Mouse (Mus musculus) CH12.LX (cell line): ENCODE data around the gene Lmf1.

Experiments used
- BHLHE40 ChIP-seq: IDR thresholded peaks from 2 replicates; pipeline ENCODE4 v1.6.1; 2011; ENCODE audit warnings: mild to moderate bottlenecking, low read depth, low read length, improper control_type of control experiment
- CTCF ChIP-seq, 2 experiments: IDR thresholded peaks in 1 of 2; conservative IDR thresholded peaks in 1 of 2; 2 replicates each; pipeline ENCODE4 v1.5.1; 2011 to 2012; ENCODE audit warnings: low read depth in 2 of 2, low read length in 2 of 2, improper control_type of control experiment in 1 of 2, inconsistent platforms in 1 of 2, mild to moderate bottlenecking in 1 of 2, moderate library complexity in 1 of 2
- E2F4 ChIP-seq: IDR thresholded peaks from 2 replicates; pipeline ENCODE4 v1.6.1; 2011; ENCODE audit warnings: low read depth, low read length, improper control_type of control experiment; ENCODE audit not compliant: insufficient replicate concordance
- EP300 ChIP-seq: IDR thresholded peaks from 2 replicates; pipeline ENCODE4 v1.6.1; 2011; ENCODE audit warnings: low read length, improper control_type of control experiment
- GABPA ChIP-seq: IDR thresholded peaks from 2 replicates; pipeline ENCODE4 v1.6.1; 2012; ENCODE audit warnings: low read depth, low read length, improper control_type of control experiment, inconsistent platforms; ENCODE audit not compliant: insufficient replicate concordance
- MAFK ChIP-seq: IDR thresholded peaks from 2 replicates; pipeline ENCODE4 v1.6.1; 2011; ENCODE audit warnings: low read length, improper control_type of control experiment; ENCODE audit not compliant: insufficient replicate concordance
- MAZ ChIP-seq: IDR thresholded peaks from 2 replicates; pipeline ENCODE4 v1.6.1; 2012; ENCODE audit warnings: low read depth, mild to moderate bottlenecking, inconsistent platforms, low read length, improper control_type of control experiment, moderate library complexity
- POLR2A ChIP-seq: IDR thresholded peaks from 2 replicates; pipeline ENCODE4 v1.6.1; 2011; ENCODE audit warnings: low read depth, mild to moderate bottlenecking, improper control_type of control experiment, low read length
- RAD21 ChIP-seq: IDR thresholded peaks from 2 replicates; pipeline ENCODE4 v1.6.1; 2011; ENCODE audit warnings: low read depth, mild to moderate bottlenecking, low read length, improper control_type of control experiment, moderate library complexity
- SIN3A ChIP-seq: IDR thresholded peaks from 2 replicates; pipeline ENCODE4 v1.6.1; 2012; ENCODE audit warnings: low read length, improper control_type of control experiment, inconsistent platforms
- SMC3 ChIP-seq: IDR thresholded peaks from 2 replicates; pipeline ENCODE4 v1.6.1; 2011; ENCODE audit warnings: low read depth, low read length, improper control_type of control experiment
- USF1 ChIP-seq: IDR thresholded peaks from 2 replicates; pipeline ENCODE4 v1.6.1; 2014; ENCODE audit warnings: low read depth, mild to moderate bottlenecking, inconsistent platforms, low read length, improper control_type of control experiment
- ZC3H11A ChIP-seq: IDR thresholded peaks from 2 replicates; pipeline ENCODE4 v1.6.1; 2012; ENCODE audit warnings: low read depth, mild to moderate bottlenecking, inconsistent platforms, low read length, improper control_type of control experiment
- ZNF384 ChIP-seq: IDR thresholded peaks from 2 replicates; pipeline ENCODE4 v1.6.1; 2012; ENCODE audit warnings: low read depth, low read length, improper control_type of control experiment, inconsistent platforms

DNA sequence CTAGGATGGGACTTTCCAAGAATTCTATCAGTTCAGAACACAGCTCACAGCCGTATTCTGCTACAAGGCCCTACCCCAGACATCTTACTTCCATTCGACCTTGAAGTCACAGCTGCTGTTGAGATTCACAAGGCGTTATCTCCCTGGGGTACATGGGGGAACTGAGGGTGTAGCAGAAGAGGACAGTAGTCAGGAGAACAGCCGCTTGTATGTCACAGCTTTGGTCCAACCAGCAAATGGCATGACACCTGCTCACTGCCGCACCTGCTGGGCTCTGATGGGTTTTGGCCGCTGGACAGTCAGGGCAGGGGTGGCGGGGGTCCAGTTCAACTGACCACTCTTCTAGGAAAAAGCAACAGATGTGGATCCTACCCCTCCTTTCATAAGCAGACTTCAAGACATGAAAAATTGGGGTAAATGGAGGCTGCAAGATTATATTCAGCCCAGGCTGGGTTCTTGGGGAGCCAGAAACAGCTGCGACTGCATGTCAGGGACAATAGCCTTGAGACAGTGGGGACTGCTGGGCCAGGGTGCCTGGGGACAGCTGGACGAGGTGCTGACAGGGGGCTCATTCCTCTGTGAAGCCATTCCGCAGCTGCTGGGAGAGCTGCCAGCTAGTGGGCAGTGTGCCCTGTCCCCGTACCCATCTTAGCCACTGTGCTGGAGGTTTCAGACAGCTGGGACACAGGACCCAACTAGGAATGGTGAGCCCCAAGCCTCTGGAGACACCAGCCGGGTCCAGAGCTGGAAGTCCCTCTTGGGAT, 3.5 kb upstream of the Lmf1 start:
- no peak for TF ChIP-seq CTCF (conservative IDR thresholded peaks at IDR 0.05 in 1 of 2, IDR thresholded peaks at IDR 0.05 in 1 of 2; ENCODE audit: low read depth in 2 of 2, low read length in 2 of 2)
- TF ChIP-seq SMC3 = no peak
- TF ChIP-seq GABPA = no peak
- TF ChIP-seq E2F4 = no peak
- TF ChIP-seq POLR2A = no peak
- TF ChIP-seq EP300 = no peak
- no peak for TF ChIP-seq USF1
- no peak for TF ChIP-seq MAFK
- TF ChIP-seq MAZ = no peak
- TF ChIP-seq ZNF384 = no peak
- TF ChIP-seq BHLHE40 = no peak
- no peak for TF ChIP-seq SIN3A
- no peak for TF ChIP-seq ZC3H11A
- no peak for TF ChIP-seq RAD21
